Mouse (Mus musculus) mouse embryonic stem cell (cell line): ENCODE results near the gene Max.

ENCODE experiments used
- in situ Hi-C, 2 experiments: fragments of 300-500 bp; cut with MboI; formaldehyde crosslinking; loops; 1 replicate in 1 of 2; 3 replicates in 1 of 2; pipeline ENCODE4 v1.14.3; 2019 to 2020; ENCODE audit warnings: low sequenced_read_pairs in 2 of 2, low pct_unique_long_range_greater_than_20kb in 1 of 2, mixed read lengths in 1 of 2; ENCODE audit not compliant: unreplicated experiment in 1 of 2

Gene Max

DNA sequence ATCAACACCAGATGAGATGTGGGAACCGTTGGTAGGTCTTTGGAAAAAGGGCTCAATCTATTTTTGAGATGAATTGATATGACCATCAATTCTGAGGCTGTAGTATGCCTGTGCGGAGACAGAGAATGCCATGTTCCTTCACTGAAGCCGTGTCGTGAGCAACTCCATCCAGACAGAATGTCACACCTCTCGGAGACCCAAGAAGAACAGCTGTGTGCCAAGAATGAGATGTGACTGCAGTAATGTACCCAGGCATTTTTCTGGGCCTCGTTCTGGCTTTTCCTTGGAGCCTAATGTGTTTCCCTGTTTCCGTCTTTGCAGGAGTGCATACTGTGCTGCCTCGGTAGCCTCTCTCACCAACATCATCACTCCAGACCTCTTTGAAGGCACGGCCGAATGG is 65.0 kb downstream of the Max start:
- in situ Hi-C loops = no loop called here

DNA sequence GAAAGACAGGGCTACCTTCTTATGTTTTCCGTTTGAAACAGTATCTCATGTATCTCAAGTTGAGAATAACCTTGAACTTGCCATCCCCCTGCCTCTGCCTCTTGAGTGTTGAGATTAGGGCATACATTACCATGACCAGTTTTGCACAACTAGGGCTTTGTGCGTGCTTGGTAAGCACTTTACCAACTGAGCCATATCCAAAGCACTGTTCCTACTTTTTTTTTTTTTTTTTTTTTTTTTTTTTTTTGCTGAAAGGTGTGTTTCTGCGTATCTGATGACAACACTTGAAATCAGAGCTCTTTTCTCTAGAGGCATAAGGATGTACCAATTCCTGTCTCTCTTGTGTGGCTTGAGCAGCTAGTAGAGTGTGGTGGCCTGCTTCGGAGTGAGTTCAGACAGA is 65.4 kb downstream of the Max start:
- in situ Hi-C loops = no loop called here

DNA sequence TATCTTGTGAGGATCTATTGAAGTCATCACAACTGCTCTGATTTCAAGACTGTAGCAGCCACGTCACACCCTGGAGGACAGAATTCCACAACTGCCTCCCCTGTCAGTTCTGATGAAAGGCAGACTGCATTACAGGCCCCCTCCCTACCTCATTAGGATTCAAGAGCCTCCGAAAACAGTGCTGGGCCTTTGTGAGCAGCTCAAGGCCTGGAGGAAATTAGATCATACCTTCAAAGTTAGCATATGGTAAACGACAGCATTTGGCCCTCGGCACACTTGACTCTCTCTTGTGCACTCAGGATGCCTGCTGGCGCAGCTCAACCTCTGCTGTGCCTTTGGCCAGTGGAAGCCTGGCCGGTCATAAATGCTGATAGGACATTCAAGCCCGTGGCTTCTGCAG is 66.2 kb downstream of the Max start:
- in situ Hi-C loops = no loop called here

DNA sequence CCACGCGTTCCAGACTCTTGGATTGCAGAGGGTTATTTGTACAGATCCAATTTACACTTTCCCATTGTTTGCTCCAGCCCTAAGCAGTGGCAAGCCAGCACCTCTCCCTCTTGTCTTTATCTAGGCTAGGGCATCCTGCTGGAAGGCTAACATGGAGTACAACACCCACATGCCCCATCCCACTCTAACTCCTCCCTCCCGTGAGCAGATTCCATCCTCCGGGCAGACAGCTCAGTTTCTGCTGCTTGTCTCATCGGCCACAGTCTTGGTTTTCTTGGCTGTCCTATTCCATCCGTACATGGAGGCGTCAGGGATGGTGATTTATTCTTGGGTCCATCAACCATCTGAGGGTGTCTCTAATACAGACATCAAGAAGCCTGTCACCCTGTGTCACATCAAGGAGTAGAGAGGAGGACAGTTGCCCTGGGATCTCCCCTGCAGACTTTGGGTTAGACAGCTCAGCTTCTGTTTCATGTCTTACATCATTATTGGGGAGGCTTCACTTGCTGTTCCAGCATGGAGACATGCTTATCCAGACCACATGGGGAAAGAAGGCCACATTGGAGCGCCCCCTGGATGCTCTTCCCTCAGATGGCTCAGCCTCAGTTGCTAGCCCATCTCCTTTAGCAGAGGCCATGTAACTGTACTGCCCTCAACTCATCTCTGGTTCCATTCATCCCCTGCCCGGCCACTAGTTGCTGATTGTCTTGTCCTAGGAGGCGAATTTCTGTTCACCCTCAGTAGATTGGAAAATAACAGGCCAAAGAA is 67.0 kb downstream of the Max start:
- in situ Hi-C loops = no loop called here

DNA sequence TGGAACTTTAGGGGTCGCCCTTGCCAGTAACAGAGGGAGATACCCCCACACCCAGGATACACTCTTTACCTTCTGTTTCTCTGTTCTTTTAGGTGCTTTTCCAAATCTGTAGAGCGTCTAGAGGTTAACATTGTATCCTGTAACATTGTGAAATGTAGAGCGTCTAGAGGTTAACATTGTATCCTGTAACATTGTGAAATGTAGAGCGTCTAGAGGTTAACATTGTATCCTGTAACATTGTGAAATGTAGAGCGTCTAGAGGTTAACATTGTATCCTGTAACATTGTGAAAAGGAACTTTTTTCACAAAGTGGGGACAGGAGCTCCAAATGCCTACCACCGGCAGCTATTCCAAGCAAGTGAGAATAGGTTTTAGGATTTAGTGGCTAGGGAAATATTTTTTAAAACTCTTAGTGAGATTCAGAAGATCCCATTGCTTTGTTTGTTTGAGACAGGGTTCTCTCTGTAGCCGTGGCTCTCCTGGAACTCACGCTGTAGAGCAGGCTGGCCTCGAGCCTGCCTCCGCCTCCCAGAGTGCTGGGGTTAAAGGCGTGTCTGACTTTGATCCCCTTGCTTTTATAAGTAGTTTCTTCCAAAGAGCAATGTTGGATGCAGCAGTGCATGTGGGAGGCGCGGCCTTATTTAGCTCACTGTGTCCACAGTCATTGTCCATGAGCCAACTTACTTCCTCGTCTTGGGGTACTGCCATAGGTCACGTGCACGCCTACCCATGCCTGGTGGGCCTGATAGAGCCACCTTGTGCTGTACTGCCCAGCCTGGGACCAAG is 68.9 kb downstream of the Max start:
- in situ Hi-C loops = no loop called here

DNA sequence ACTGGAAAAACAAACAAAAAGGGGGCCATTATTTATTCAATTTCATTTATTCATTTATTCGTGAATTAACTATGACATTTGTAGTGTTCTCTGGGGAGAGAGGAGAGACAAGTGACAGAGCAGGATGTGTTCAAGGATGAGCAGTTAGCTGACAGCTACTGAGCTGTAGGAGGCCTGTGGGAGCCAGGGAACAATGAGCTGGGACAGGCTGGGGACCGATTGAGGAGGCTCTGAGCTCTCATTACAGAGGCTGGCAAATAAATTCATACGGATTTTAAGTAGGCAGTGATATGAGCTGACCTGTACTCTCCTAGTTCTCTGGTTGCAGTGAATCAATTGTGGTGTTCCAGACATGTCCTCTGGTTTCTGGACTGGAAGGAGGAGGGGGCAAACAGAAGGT is 70.8 kb downstream of the Max start:
- in situ Hi-C loops = no loop called here

DNA sequence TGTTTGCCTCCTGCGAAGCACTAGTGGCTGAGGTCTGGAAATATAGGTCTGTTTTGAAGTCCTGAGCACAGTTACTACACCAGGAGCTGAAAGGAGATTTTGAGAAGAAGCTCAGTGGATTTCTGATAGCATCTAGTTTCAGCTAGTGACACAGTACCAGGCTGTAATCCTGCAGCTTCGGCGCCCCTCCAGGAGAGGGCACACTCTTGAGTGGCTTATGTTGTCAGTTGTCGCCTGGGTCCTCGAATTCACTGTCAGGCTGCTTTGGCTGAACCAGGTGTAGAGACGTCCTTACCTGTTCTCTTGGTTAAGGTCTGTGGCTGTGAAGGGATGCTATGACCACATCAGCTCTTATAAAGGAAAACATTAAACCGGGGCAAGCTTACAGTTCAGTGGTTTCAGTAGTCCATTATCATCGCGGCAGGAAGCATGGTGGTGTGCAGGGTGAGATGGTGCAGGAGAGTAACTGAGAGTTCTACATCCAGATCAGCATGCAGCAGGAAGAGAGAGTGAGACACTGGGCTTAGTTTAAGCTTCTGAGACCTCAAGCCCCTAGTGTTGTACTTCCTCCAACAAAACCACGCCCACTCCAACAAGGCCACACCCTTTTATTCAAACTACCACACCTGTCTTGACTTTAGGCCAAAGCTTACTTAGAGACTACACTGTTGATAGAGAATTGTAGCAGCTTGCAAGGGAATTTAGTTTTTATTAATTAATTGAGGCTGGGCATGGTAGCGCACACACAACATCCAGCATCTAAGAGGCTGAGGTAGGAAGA is 72.4 kb downstream of the Max start:
- in situ Hi-C loops = no loop called here

DNA sequence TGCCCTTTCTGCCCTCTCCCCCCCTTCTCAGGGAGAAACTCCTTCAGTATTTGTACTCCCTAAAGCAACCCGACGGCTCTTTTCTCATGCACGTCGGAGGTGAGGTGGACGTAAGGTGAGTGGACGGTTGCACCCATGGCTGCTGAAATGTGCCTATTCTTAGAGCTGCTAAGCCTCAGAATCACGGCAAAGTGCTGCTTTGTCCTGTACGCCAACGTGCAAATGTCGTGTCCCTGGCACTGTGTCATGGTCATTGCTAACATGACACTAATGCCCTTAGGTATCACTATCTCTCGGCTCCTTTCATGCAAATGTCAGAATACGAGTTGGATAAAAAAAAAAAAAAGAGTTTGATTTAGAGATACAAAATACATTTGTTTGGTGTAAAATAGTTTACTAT is 74.1 kb downstream of the Max start:
- in situ Hi-C loops = no loop called here
